Mouse (Mus musculus) CH12.LX (cell line): Measurements from ENCODE around the gene Kcnj9. TPM values are rescaled to one million over a fixed set of nuclear protein-coding genes. Genes with fewer than 3 reads are reported as not detected.
A peak's percentile ranks its signal among the peaks of the same experiment; 100 is the strongest.

ENCODE experiments used
- DNase-seq: peaks from one replicate; pipeline ENCODE4 v3.0.0-alpha.2; 2013; ENCODE audit errors: extremely low read depth
- H3K27ac ChIP-seq: 2 replicates; pipeline ENCODE4 v1.5.1; 2012; ENCODE audit warnings: low read depth, mild to moderate bottlenecking, control low read depth, moderate library complexity; ENCODE audit not compliant: insufficient read depth
- H3K27me3 ChIP-seq: replicated peaks from 2 replicates; pipeline ENCODE3; 2012; ENCODE audit warnings: inconsistent platforms
- H3K36me3 ChIP-seq, 2 experiments: replicated peaks in 1 of 2; 2 replicates each; pipeline versions ENCODE3 to v1.6.1; 2012; ENCODE audit warnings: inconsistent platforms in 1 of 2, low read length in 1 of 2, mild to moderate bottlenecking in 1 of 2, mixed read lengths in 1 of 2, moderate library complexity in 1 of 2; ENCODE audit not compliant: control insufficient read depth in 1 of 2, insufficient read depth in 1 of 2
- H3K4me1 ChIP-seq, 2 experiments: 2 replicates each; pipeline ENCODE4 v1.6.1; 2012; ENCODE audit warnings: inconsistent platforms in 1 of 2, moderate library complexity in 1 of 2; ENCODE audit not compliant: insufficient read depth in 2 of 2, control insufficient read depth in 1 of 2
- H3K4me2 ChIP-seq: 2 replicates; pipeline ENCODE4 v1.6.1; 2012; ENCODE audit warnings: low read depth, mild to moderate bottlenecking, control low read depth; ENCODE audit not compliant: poor library complexity, insufficient read depth, severe bottlenecking
- H3K4me3 ChIP-seq, 3 experiments: fragments of 150-350 bp in 1 of 3; sonication (generic) in 1 of 3; replicated peaks in 1 of 3; 2 replicates each; pipeline versions ENCODE3 to v1.5.1; 2011 to 2012; ENCODE audit warnings: low read depth in 2 of 3, low read length in 2 of 3, mild to moderate bottlenecking in 2 of 3, moderate library complexity in 2 of 3, control low read depth in 1 of 3, improper control_type of control experiment in 1 of 3, inconsistent platforms in 1 of 3, mixed read lengths in 1 of 3; ENCODE audit not compliant: poor library complexity in 1 of 3
- H3K79me2 ChIP-seq: replicated peaks from 2 replicates; pipeline ENCODE4 v1.6.1; 2012; ENCODE audit warnings: mild to moderate bottlenecking, moderate library complexity; ENCODE audit not compliant: control insufficient read depth, poor library complexity, insufficient read depth, severe bottlenecking; ENCODE audit errors: extremely low read depth
- H3K9ac ChIP-seq: 2 replicates; pipeline ENCODE4 v1.6.1; 2012; ENCODE audit warnings: low read depth, mild to moderate bottlenecking, control low read depth, moderate library complexity; ENCODE audit not compliant: insufficient read depth
- H3K9me3 ChIP-seq: replicated peaks from 2 replicates; pipeline ENCODE3; 2012; ENCODE audit warnings: low read length, inconsistent platforms, mixed read lengths
- BHLHE40 ChIP-seq: IDR thresholded peaks from 2 replicates; pipeline ENCODE4 v1.6.1; 2011; ENCODE audit warnings: mild to moderate bottlenecking, low read depth, low read length, improper control_type of control experiment
- CHD1 ChIP-seq: IDR thresholded peaks from 2 replicates; pipeline ENCODE4 v1.6.1; 2012; ENCODE audit warnings: low read depth, low read length, improper control_type of control experiment, inconsistent platforms
- CHD2 ChIP-seq: IDR thresholded peaks from 2 replicates; pipeline ENCODE4 v1.6.1; 2011; ENCODE audit warnings: low read length, improper control_type of control experiment
- CTCF ChIP-seq, 2 experiments: IDR thresholded peaks in 1 of 2; conservative IDR thresholded peaks in 1 of 2; 2 replicates each; pipeline ENCODE4 v1.5.1; 2011 to 2012; ENCODE audit warnings: low read depth in 2 of 2, low read length in 2 of 2, improper control_type of control experiment in 1 of 2, inconsistent platforms in 1 of 2, mild to moderate bottlenecking in 1 of 2, moderate library complexity in 1 of 2
- E2F4 ChIP-seq: IDR thresholded peaks from 2 replicates; pipeline ENCODE4 v1.6.1; 2011; ENCODE audit warnings: low read depth, low read length, improper control_type of control experiment; ENCODE audit not compliant: insufficient replicate concordance
- ELF1 ChIP-seq: IDR thresholded peaks from 2 replicates; pipeline ENCODE4 v1.6.1; 2014; ENCODE audit warnings: low read depth, mild to moderate bottlenecking, inconsistent platforms, low read length, improper control_type of control experiment
- EP300 ChIP-seq: IDR thresholded peaks from 2 replicates; pipeline ENCODE4 v1.6.1; 2011; ENCODE audit warnings: low read length, improper control_type of control experiment
- ETS1 ChIP-seq: conservative IDR thresholded peaks from 2 replicates; pipeline ENCODE4 v1.6.1; 2012; ENCODE audit warnings: low read depth, mild to moderate bottlenecking, inconsistent platforms, low read length, improper control_type of control experiment, moderate library complexity
- GABPA ChIP-seq: IDR thresholded peaks from 2 replicates; pipeline ENCODE4 v1.6.1; 2012; ENCODE audit warnings: low read depth, low read length, improper control_type of control experiment, inconsistent platforms; ENCODE audit not compliant: insufficient replicate concordance
- HCFC1 ChIP-seq: IDR thresholded peaks from 2 replicates; pipeline ENCODE4 v1.6.1; 2012; ENCODE audit warnings: low read depth, mild to moderate bottlenecking, inconsistent platforms, low read length, improper control_type of control experiment
- IRF4 ChIP-seq: IDR thresholded peaks from 2 replicates; pipeline ENCODE4 v1.6.1; 2014; ENCODE audit warnings: low read depth, mild to moderate bottlenecking, inconsistent platforms, low read length, improper control_type of control experiment
- JUN ChIP-seq: IDR thresholded peaks from 2 replicates; pipeline ENCODE4 v1.6.1; 2011; ENCODE audit warnings: low read depth, mild to moderate bottlenecking, low read length, improper control_type of control experiment, moderate library complexity; ENCODE audit not compliant: insufficient read depth
- JUND ChIP-seq: conservative IDR thresholded peaks from 2 replicates; pipeline ENCODE4 v1.6.1; 2011; ENCODE audit warnings: low read depth, low read length, improper control_type of control experiment
- KAT2A ChIP-seq: IDR thresholded peaks from 2 replicates; pipeline ENCODE4 v1.6.1; 2012; ENCODE audit warnings: low read length, improper control_type of control experiment, inconsistent platforms; ENCODE audit not compliant: insufficient replicate concordance
- MAFK ChIP-seq: IDR thresholded peaks from 2 replicates; pipeline ENCODE4 v1.6.1; 2011; ENCODE audit warnings: low read length, improper control_type of control experiment; ENCODE audit not compliant: insufficient replicate concordance
- MAX ChIP-seq: IDR thresholded peaks from 2 replicates; pipeline ENCODE4 v1.6.1; 2011; ENCODE audit warnings: low read length, improper control_type of control experiment
- MAZ ChIP-seq: IDR thresholded peaks from 2 replicates; pipeline ENCODE4 v1.6.1; 2012; ENCODE audit warnings: low read depth, mild to moderate bottlenecking, inconsistent platforms, low read length, improper control_type of control experiment, moderate library complexity
- MEF2A ChIP-seq: IDR thresholded peaks from 2 replicates; pipeline ENCODE4 v1.6.1; 2014; ENCODE audit warnings: low read depth, mild to moderate bottlenecking, inconsistent platforms, low read length, improper control_type of control experiment, borderline replicate concordance
- MXI1 ChIP-seq: IDR thresholded peaks from 2 replicates; pipeline ENCODE4 v1.6.1; 2011; ENCODE audit warnings: mild to moderate bottlenecking, low read depth, low read length, improper control_type of control experiment
- MYC ChIP-seq: IDR thresholded peaks from 2 replicates; pipeline ENCODE4 v1.6.1; 2011; ENCODE audit warnings: low read depth, mild to moderate bottlenecking, improper control_type of control experiment, low read length
- NELFE ChIP-seq: IDR thresholded peaks from 2 replicates; pipeline ENCODE4 v1.6.1; 2011; ENCODE audit warnings: low read depth, low read length, improper control_type of control experiment
- NRF1 ChIP-seq: IDR thresholded peaks from 2 replicates; pipeline ENCODE4 v1.6.1; 2014; ENCODE audit warnings: low read depth, mild to moderate bottlenecking, inconsistent platforms, low read length, improper control_type of control experiment, moderate library complexity
- PAX5 ChIP-seq: IDR thresholded peaks from 2 replicates; pipeline ENCODE4 v1.6.1; 2012; ENCODE audit warnings: low read length, inconsistent platforms, mixed read lengths
- POLR2A ChIP-seq: IDR thresholded peaks from 2 replicates; pipeline ENCODE4 v1.6.1; 2011; ENCODE audit warnings: low read depth, mild to moderate bottlenecking, improper control_type of control experiment, low read length
- POLR2AphosphoS2 ChIP-seq: IDR thresholded peaks from 2 replicates; pipeline ENCODE4 v1.6.1; 2011; ENCODE audit warnings: low read depth, low read length, improper control_type of control experiment
- RAD21 ChIP-seq: IDR thresholded peaks from 2 replicates; pipeline ENCODE4 v1.6.1; 2011; ENCODE audit warnings: low read depth, mild to moderate bottlenecking, low read length, improper control_type of control experiment, moderate library complexity
- RCOR1 ChIP-seq: conservative IDR thresholded peaks from 2 replicates; pipeline ENCODE4 v1.6.1; 2012; ENCODE audit warnings: low read depth, mild to moderate bottlenecking, inconsistent platforms, low read length, improper control_type of control experiment
- SIN3A ChIP-seq: IDR thresholded peaks from 2 replicates; pipeline ENCODE4 v1.6.1; 2012; ENCODE audit warnings: low read length, improper control_type of control experiment, inconsistent platforms
- SMC3 ChIP-seq: IDR thresholded peaks from 2 replicates; pipeline ENCODE4 v1.6.1; 2011; ENCODE audit warnings: low read depth, low read length, improper control_type of control experiment
- TBP ChIP-seq: conservative IDR thresholded peaks from 2 replicates; pipeline ENCODE4 v1.6.1; 2011; ENCODE audit warnings: low read depth, low read length, improper control_type of control experiment
- TCF12 ChIP-seq: IDR thresholded peaks from 2 replicates; pipeline ENCODE4 v1.6.1; 2014; ENCODE audit warnings: low read depth, mild to moderate bottlenecking, inconsistent platforms, low read length, improper control_type of control experiment
- UBTF ChIP-seq: IDR thresholded peaks from 2 replicates; pipeline ENCODE4 v1.6.1; 2012; ENCODE audit warnings: low read depth, mild to moderate bottlenecking, inconsistent platforms, low read length, improper control_type of control experiment, moderate library complexity
- USF1 ChIP-seq: IDR thresholded peaks from 2 replicates; pipeline ENCODE4 v1.6.1; 2014; ENCODE audit warnings: low read depth, mild to moderate bottlenecking, inconsistent platforms, low read length, improper control_type of control experiment
- USF2 ChIP-seq: conservative IDR thresholded peaks from 2 replicates; pipeline ENCODE4 v1.6.1; 2011; ENCODE audit warnings: low read depth, low read length, improper control_type of control experiment
- ZC3H11A ChIP-seq: IDR thresholded peaks from 2 replicates; pipeline ENCODE4 v1.6.1; 2012; ENCODE audit warnings: low read depth, mild to moderate bottlenecking, inconsistent platforms, low read length, improper control_type of control experiment
- ZKSCAN1 ChIP-seq: IDR thresholded peaks from 2 replicates; pipeline ENCODE4 v1.6.1; 2012; ENCODE audit warnings: low read depth, inconsistent platforms, low read length, improper control_type of control experiment, borderline replicate concordance
- ZMIZ1 ChIP-seq: IDR thresholded peaks from 2 replicates; pipeline ENCODE4 v1.6.1; 2012; ENCODE audit warnings: low read depth, mild to moderate bottlenecking, inconsistent platforms, low read length, improper control_type of control experiment
- ZNF384 ChIP-seq: IDR thresholded peaks from 2 replicates; pipeline ENCODE4 v1.6.1; 2012; ENCODE audit warnings: low read depth, low read length, improper control_type of control experiment, inconsistent platforms
- dilution Hi-C: fragments of 300-500 bp; cut with MboI; formaldehyde crosslinking; loops from 2 replicates; pipeline ENCODE4 v1.14.3; 2020; ENCODE audit warnings: low sequenced_read_pairs; ENCODE audit not compliant: extremely low pct_unique_long_range_greater_than_20kb, extremely low pct_ligation_motif_present
- in situ Hi-C: fragments of 300-500 bp; cut with MboI; formaldehyde crosslinking; loops from 3 replicates; pipeline ENCODE4 v1.14.3; 2019; ENCODE audit warnings: low sequenced_read_pairs, low pct_ligation_motif_present, low pct_unique_long_range_greater_than_20kb, mixed read lengths
- polyA plus RNA-seq: library from polyadenylated mRNA; unstranded; fragments of >175 nt; gene quantifications from 2 replicates; pipeline ENCODE4 v1.2.1, GENCODE M21; 2012; ENCODE audit warnings: low read depth; ENCODE audit not compliant: insufficient read length
- total RNA-seq, 2 experiments: library from RNA; depleted of rRNA; stranded (reverse); fragments of 300-350 nt in 1 of 2; fragments of >200 nt in 1 of 2; gene quantifications; 2 replicates each; pipeline ENCODE4 v1.2.3; 2012 to 2014

The Kcnj9 gene
- total and polyA plus RNA-seq, 3 experiments = 0.04 to 0.10 TPM; not detected in 1

DNA sequence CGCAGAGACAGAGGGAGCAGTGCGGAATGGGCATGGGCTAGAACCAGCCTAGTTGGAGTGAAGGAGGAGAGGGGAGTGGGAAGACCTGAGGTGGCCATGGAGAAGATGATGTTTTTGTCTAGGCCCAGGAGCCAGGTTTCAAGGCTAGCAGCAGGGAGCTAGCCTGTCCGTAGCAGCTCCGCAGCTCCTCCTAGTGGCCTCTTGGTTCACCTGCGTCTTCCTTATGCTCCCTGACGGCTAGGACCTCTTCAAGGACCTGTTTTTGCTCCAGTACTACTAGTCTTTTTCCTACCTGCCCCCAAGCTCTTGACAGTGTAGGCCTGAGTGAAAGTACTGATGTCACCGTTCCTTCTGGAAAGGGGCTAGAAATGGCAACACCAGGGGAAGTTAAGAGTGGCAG lies 4.4 kb downstream of the Kcnj9 start:
- Histone ChIP-seq H3K4me1 (no peaks in the 10 kb centered on the region; a peak in 1 of 4 replicates), H3K79me2 (no peaks in the 10 kb centered on the region), H3K27me3 (peaks cover 20% of the 10 kb centered on the region), H3K27ac (no peak overlapping the region), H3K4me3 (no peak overlapping the region), H3K9ac (no peak overlapping the region), H3K36me3 (peaks cover 0 to 25% of the 10 kb centered on the region in 2 experiments)
- dilution Hi-C loops = no loop called here
- peak; percentile 85 for TF ChIP-seq RAD21
- peak; percentile 56; the same call in 1 of the 2 replicates for TF ChIP-seq ELF1
- no peak for TF ChIP-seq USF2
- TF ChIP-seq MYC = peak; percentile 41; the same call in 1 of the 2 replicates
- 0 out of 2 replicates have a peak, but pooled peaks have one; percentile 37 for TF ChIP-seq MAX
- TF ChIP-seq CHD1 = no peak
- TF ChIP-seq E2F4 = no peak
- no peak for TF ChIP-seq MAFK
- TF ChIP-seq BHLHE40 = no peak
- no peak for TF ChIP-seq ZNF384
- TF ChIP-seq ZC3H11A = peak; percentile 52
- no peak for TF ChIP-seq HCFC1
- TF ChIP-seq POLR2AphosphoS2 = no peak
- no peak for TF ChIP-seq CHD2
- no peak for TF ChIP-seq RCOR1
- TF ChIP-seq ETS1 = no peak
- no peak for TF ChIP-seq MEF2A
- no peak for TF ChIP-seq GABPA
- TF ChIP-seq SIN3A = peak; percentile 53; the same call in 1 of the 2 replicates
- TF ChIP-seq MXI1 = no peak
- TF ChIP-seq CTCF (conservative IDR thresholded peaks at IDR 0.05 in 1 of 2, IDR thresholded peaks at IDR 0.05 in 1 of 2; ENCODE audit: low read depth in 2 of 2, low read length in 2 of 2) = peak; percentile 91 to 95
- TF ChIP-seq ZKSCAN1 = no peak
- 0 out of 2 replicates have a peak, but pooled peaks have one; percentile 31 for TF ChIP-seq TCF12
- TF ChIP-seq ZMIZ1 = no peak
- TF ChIP-seq SMC3 = peak; percentile 83
- TF ChIP-seq JUN = no peak
- TF ChIP-seq UBTF = no peak
- no peak for TF ChIP-seq EP300
- peak; percentile 56; the same call in 1 of the 2 replicates for TF ChIP-seq IRF4
- TF ChIP-seq TBP = no peak
- TF ChIP-seq NRF1 = 0 out of 2 replicates have a peak, but pooled peaks have one; percentile 24
- TF ChIP-seq KAT2A = no peak
- TF ChIP-seq MAZ = 0 out of 2 replicates have a peak, but pooled peaks have one; percentile 26
- TF ChIP-seq PAX5 = no peak
- 0 out of 2 replicates have a peak, but pooled peaks have one; percentile 25 for TF ChIP-seq NELFE
- no peak for TF ChIP-seq POLR2A
- TF ChIP-seq USF1 = no peak
- 0 out of 2 replicates have a peak, but pooled peaks have one; percentile 8 for TF ChIP-seq JUND
- TF ChIP-seq, all 38 proteins: peak for 14
- Histone ChIP-seq H3K9me3 (peaks cover 10% of the 10 kb centered on the region), H3K4me2 (no peak overlapping the region)
- DNase-seq = peak; percentile 86
- in situ Hi-C loops = loop anchor here (25.0 kb wide), 2 partner anchors 287 to 512 kb away; partner anchors contain the start of gene Vangl2
